Mouse (Mus musculus) forebrain, embryonic 10.5 days (tissue): ENCODE measurements around the gene Ppp2r5c. TPM values are rescaled to one million over a fixed set of nuclear protein-coding genes. Genes with fewer than 3 reads are reported as not detected.

ENCODE experiments used
- DNase-seq: peaks from one replicate; pipeline ENCODE4 v3.0.0-alpha.2; 2017; ENCODE audit warnings: low spot score; ENCODE audit errors: extremely low spot score
- H3K27ac ChIP-seq: fragments of 300-500 bp; sonication (generic); 2 replicates; pipeline ENCODE4 v1.5.1; 2016; ENCODE audit warnings: mild to moderate bottlenecking
- H3K27me3 ChIP-seq: fragments of 300-500 bp; sonication (generic); 2 replicates; pipeline ENCODE4 v1.6.1; 2016; ENCODE audit warnings: mild to moderate bottlenecking; ENCODE audit not compliant: poor library complexity, severe bottlenecking
- H3K36me3 ChIP-seq: fragments of 300-500 bp; sonication (generic); replicated peaks from 2 replicates; pipeline ENCODE4 v1.6.1; 2016; ENCODE audit warnings: mild to moderate bottlenecking, moderate library complexity
- H3K4me1 ChIP-seq: fragments of 300-500 bp; sonication (generic); 2 replicates; pipeline ENCODE4 v1.6.1; 2016
- H3K4me3 ChIP-seq: fragments of 300-500 bp; sonication (generic); 2 replicates; pipeline ENCODE4 v1.5.1; 2016; ENCODE audit warnings: mild to moderate bottlenecking, moderate library complexity
- H3K9me3 ChIP-seq: fragments of 300-500 bp; sonication (generic); 2 replicates; pipeline ENCODE4 v1.6.1; 2016; ENCODE audit warnings: mild to moderate bottlenecking, moderate library complexity
- WGBS: fragments of 180-500 bp; shearing (Covaris S2); methylation state at CpG from one replicate; pipeline ENCODE4 v1.1.7; 2016; 5-methylcytosine and 5-hydroxymethylcytosine counted together
- polyA plus RNA-seq: library from polyadenylated mRNA; unstranded; fragments of >200 nt; fragmentation: Nextera tagmentation; extraction: Ambion mirVana; gene quantifications from 2 replicates; pipeline ENCODE4 v1.2.1, GENCODE M21; 2016

The Ppp2r5c gene
- polyA plus RNA-seq, 1 experiment from 2014 or later: 135 TPM

- WGBS: 80% methylated on average over 11 of the region's 11 CpGs
- Histone ChIP-seq H3K27ac (no peak overlapping the region), H3K27me3 (no peaks in the 10 kb centered on the region), H3K9me3 (no peaks in the 10 kb centered on the region), H3K4me3 (no peak overlapping the region), H3K4me1 (no peaks in the 10 kb centered on the region), H3K36me3 (peaks cover 95% of the 10 kb centered on the region)
- DNase-seq: no peak
These were observed 116.5 kb downstream of the Ppp2r5c start for GRCm38 (mm10) chr12:110563383-110563782.

- Histone ChIP-seq H3K36me3 (peaks cover 94% of the 10 kb centered on the region), H3K9me3 (no peaks in the 10 kb centered on the region)
- WGBS: 94% methylated on average over 11 of the region's 11 CpGs
These were observed 117.9 kb downstream of the Ppp2r5c start for GRCm38 (mm10) chr12:110564848-110565247.

GRCm38 (mm10) chr12:110566366-110566765, 119.4 kb downstream of the Ppp2r5c start:
- H3K27ac ChIP-seq: no peak overlapping the region
- no peaks in the 10 kb centered on the region for H3K9me3 ChIP-seq
- H3K4me1 ChIP-seq: no peaks in the 10 kb centered on the region
- no peak for DNase-seq
- H3K27me3 ChIP-seq: no peaks in the 10 kb centered on the region
- no peak overlapping the region for H3K4me3 ChIP-seq
- 94% methylated on average over 9 of the region's 9 CpGs for WGBS
- peaks cover 95% of the 10 kb centered on the region for H3K36me3 ChIP-seq

More at GRCm38 (mm10) chr12:110564848-110565247, 117.9 kb downstream of the Ppp2r5c start:
- Histone ChIP-seq H3K27ac (no peak overlapping the region), H3K27me3 (no peaks in the 10 kb centered on the region), H3K4me1 (no peaks in the 10 kb centered on the region), H3K4me3 (no peak overlapping the region)
- DNase-seq: no peak

GRCm38 (mm10) chr12:110571050-110571449, 124.1 kb downstream of the Ppp2r5c start:
- no peak for DNase-seq
- Histone ChIP-seq H3K27ac (no peak overlapping the region), H3K27me3 (no peaks in the 10 kb centered on the region), H3K4me1 (no peaks in the 10 kb centered on the region), H3K9me3 (no peaks in the 10 kb centered on the region), H3K4me3 (no peak overlapping the region), H3K36me3 (peaks cover 75% of the 10 kb centered on the region)
- 96% methylated on average over 10 of the region's 10 CpGs for WGBS

GRCm38 (mm10) chr12:110572351-110572750, 125.4 kb downstream of the Ppp2r5c start:
- no peak overlapping the region for H3K4me3 ChIP-seq
- 96% methylated on average over 4 of the region's 4 CpGs for WGBS
- DNase-seq: no peak
- no peaks in the 10 kb centered on the region for H3K27me3 ChIP-seq
- H3K36me3 ChIP-seq: peaks cover 62% of the 10 kb centered on the region
- H3K9me3 ChIP-seq: no peaks in the 10 kb centered on the region
- no peak overlapping the region for H3K27ac ChIP-seq
- no peaks in the 10 kb centered on the region for H3K4me1 ChIP-seq

GRCm38 (mm10) chr12:110573635-110574034, 126.7 kb downstream of the Ppp2r5c start:
- 89% methylated on average over 8 of the region's 8 CpGs for WGBS
- Histone ChIP-seq H3K36me3 (peaks cover 49% of the 10 kb centered on the region), H3K27me3 (no peaks in the 10 kb centered on the region), H3K4me3 (no peak overlapping the region), H3K27ac (no peak overlapping the region), H3K4me1 (no peaks in the 10 kb centered on the region), H3K9me3 (no peaks in the 10 kb centered on the region)
- no peak for DNase-seq

GRCm38 (mm10) chr12:110575926-110576325, 129.0 kb downstream of the Ppp2r5c start:
- Histone ChIP-seq H3K27ac (no peak overlapping the region), H3K9me3 (no peaks in the 10 kb centered on the region), H3K4me1 (no peaks in the 10 kb centered on the region), H3K27me3 (no peaks in the 10 kb centered on the region), H3K4me3 (no peak overlapping the region), H3K36me3 (peaks cover 37% of the 10 kb centered on the region)
- WGBS: 78% methylated on average over 4 of the region's 4 CpGs
- no peak for DNase-seq

- H3K27ac ChIP-seq: no peak overlapping the region
- no peak overlapping the region for H3K4me3 ChIP-seq
These were observed 131.4 kb downstream of the Ppp2r5c start for GRCm38 (mm10) chr12:110578333-110578732.

GRCm38 (mm10) chr12:110588622-110589021, 141.7 kb downstream of the Ppp2r5c start:
- H3K27me3 ChIP-seq: no peaks in the 10 kb centered on the region
- H3K9me3 ChIP-seq: no peaks in the 10 kb centered on the region
- no peaks in the 10 kb centered on the region for H3K36me3 ChIP-seq
- H3K27ac ChIP-seq: no peak overlapping the region
- H3K4me1 ChIP-seq: peaks cover 21% of the 10 kb centered on the region
- no peak for DNase-seq
- WGBS: 85% methylated on average over 6 of the region's 6 CpGs
- no peak overlapping the region for H3K4me3 ChIP-seq

More at GRCm38 (mm10) chr12:110578333-110578732, 131.4 kb downstream of the Ppp2r5c start:
- Histone ChIP-seq H3K9me3 (no peaks in the 10 kb centered on the region), H3K36me3 (peaks cover 27% of the 10 kb centered on the region), H3K4me1 (no peaks in the 10 kb centered on the region), H3K27me3 (no peaks in the 10 kb centered on the region)
- WGBS: 84% methylated on average over 9 of the region's 9 CpGs
- DNase-seq: no peak

- peak overlapping the region; percentile 93 for H3K4me3 ChIP-seq
- H3K36me3 ChIP-seq: no peaks in the 10 kb centered on the region
- peak overlapping the region; percentile 95 for H3K27ac ChIP-seq
- DNase-seq: no peak
- H3K27me3 ChIP-seq: no peaks in the 10 kb centered on the region
- 2% methylated on average over 15 of the region's 15 CpGs for WGBS
- H3K4me1 ChIP-seq: peaks cover 21% of the 10 kb centered on the region
- H3K9me3 ChIP-seq: no peaks in the 10 kb centered on the region
These were observed 143.9 kb downstream of the Ppp2r5c start for GRCm38 (mm10) chr12:110590804-110591259.

GRCm38 (mm10) chr12:110591260-110591883, 144.5 kb downstream of the Ppp2r5c start:
- Histone ChIP-seq H3K27ac (peak overlapping the region; percentile 95), H3K36me3 (no peaks in the 10 kb centered on the region), H3K4me1 (peaks cover 21% of the 10 kb centered on the region), H3K9me3 (no peaks in the 10 kb centered on the region), H3K27me3 (no peaks in the 10 kb centered on the region), H3K4me3 (peak overlapping the region; percentile 93)
- DNase-seq: peak; percentile 98
- under 1% methylated on average over 56 of the region's 56 CpGs for WGBS

- DNase-seq: peak; percentile 70
- Histone ChIP-seq H3K27ac (no peak overlapping the region), H3K27me3 (peaks cover 15% of the 10 kb centered on the region), H3K36me3 (no peaks in the 10 kb centered on the region), H3K4me3 (no peak overlapping the region), H3K4me1 (peaks cover 26% of the 10 kb centered on the region), H3K9me3 (no peaks in the 10 kb centered on the region)
- 14% methylated on average over 7 of the region's 7 CpGs for WGBS
These were observed 151.6 kb downstream of the Ppp2r5c start for GRCm38 (mm10) chr12:110598527-110598926.

GRCm38 (mm10) chr12:110599791-110600190, 152.9 kb downstream of the Ppp2r5c start:
- Histone ChIP-seq H3K9me3 (no peaks in the 10 kb centered on the region), H3K27me3 (peaks cover 15% of the 10 kb centered on the region), H3K4me3 (no peak overlapping the region), H3K27ac (no peak overlapping the region), H3K4me1 (peaks cover 35% of the 10 kb centered on the region), H3K36me3 (peaks cover 4% of the 10 kb centered on the region; the same call in 1 of the 2 replicates)
- WGBS: 78% methylated on average over 4 of the region's 4 CpGs
- no peak for DNase-seq
